Mouse (Mus musculus): Measurements from ENCODE around the gene Dennd4b. TPM values are rescaled to one million over a fixed set of nuclear protein-coding genes. Genes with fewer than 3 reads are reported as not detected.
A peak's percentile ranks its signal among the peaks of the same experiment; 100 is the strongest.
"Not testable (repeated sequence)": the region's sequence is repeated elsewhere in the genome, so short reads cannot be mapped to it uniquely, and the experiment has no call there.

Dennd4b gene
- total RNA-seq, 2 experiments from 2014 or later = 33.4 to 37.2 TPM

- not testable (repeated sequence) for DNase-seq (ENCODE audit: low spot score in 2 of 2)
These were observed 12.3 kb upstream of the Dennd4b start for GRCm38 (mm10) chr3:90252659-90253058.

- DNase-seq (ENCODE audit: low spot score in 2 of 2) = not testable (repeated sequence)
These were observed 11.8 kb upstream of the Dennd4b start for GRCm38 (mm10) chr3:90253174-90253573.

- peak; percentile 96 to 98 for DNase-seq (ENCODE audit: low spot score in 2 of 2)
These were observed 11.1 kb upstream of the Dennd4b start, which contains the start of gene Crtc2 for GRCm38 (mm10) chr3:90253653-90254418. TSS of gene Crtc2 (plus strand) at chr3:90254163.

GRCm38 (mm10) chr3:90254419-90255193 is 10.4 kb upstream of the Dennd4b start:
- DNase-seq (ENCODE audit: low spot score in 2 of 2) = no peak

GRCm38 (mm10) chr3:90255194-90255565 is 9.8 kb upstream of the Dennd4b start:
- no peak for DNase-seq (ENCODE audit: low spot score in 2 of 2)

- no peak for DNase-seq (ENCODE audit: low spot score in 2 of 2)
These were observed 9.1 kb upstream of the Dennd4b start for GRCm38 (mm10) chr3:90255784-90256353.

GRCm38 (mm10) chr3:90256731-90257530 is 8.1 kb upstream of the Dennd4b start:
- no peak for DNase-seq (ENCODE audit: low spot score in 2 of 2)

- DNase-seq (ENCODE audit: low spot score in 2 of 2) = no peak
These were observed 6.5 kb upstream of the Dennd4b start for GRCm38 (mm10) chr3:90258521-90258920.

- no peak for DNase-seq (ENCODE audit: low spot score in 2 of 2)
These were observed 1.7 kb upstream of the Dennd4b start for GRCm38 (mm10) chr3:90263121-90263771.

- DNase-seq (ENCODE audit: low spot score in 2 of 2) = no peak
These were observed 325 bp upstream of the Dennd4b start for GRCm38 (mm10) chr3:90264687-90265033.

GRCm38 (mm10) chr3:90265932-90266741 is 1.2 kb downstream of the Dennd4b start:
- no peak for DNase-seq (ENCODE audit: low spot score in 2 of 2)

- no peak for DNase-seq (ENCODE audit: low spot score in 2 of 2)
These were observed 2.2 kb downstream of the Dennd4b start for GRCm38 (mm10) chr3:90266901-90267775.

- no peak for DNase-seq (ENCODE audit: low spot score in 2 of 2)
These were observed 3.2 kb downstream of the Dennd4b start for GRCm38 (mm10) chr3:90268190-90268589.

- no peak for DNase-seq (ENCODE audit: low spot score in 2 of 2)
These were observed 4.0 kb downstream of the Dennd4b start for GRCm38 (mm10) chr3:90268971-90269370.

- DNase-seq (ENCODE audit: low spot score in 2 of 2) = no peak
These were observed 5.8 kb downstream of the Dennd4b start for GRCm38 (mm10) chr3:90270784-90271183.

GRCm38 (mm10) chr3:90272170-90272569 is 7.2 kb downstream of the Dennd4b start:
- DNase-seq (ENCODE audit: low spot score in 2 of 2) = no peak

- no peak for DNase-seq (ENCODE audit: low spot score in 2 of 2)
These were observed 8.9 kb downstream of the Dennd4b start for GRCm38 (mm10) chr3:90273855-90274254.

- no peak for DNase-seq (ENCODE audit: low spot score in 2 of 2)
These were observed 10.3 kb downstream of the Dennd4b start for GRCm38 (mm10) chr3:90275286-90275685.

GRCm38 (mm10) chr3:90276858-90277257 is 11.9 kb downstream of the Dennd4b start:
- DNase-seq (ENCODE audit: low spot score in 2 of 2) = no peak

All from left cerebral cortex, adult 18-20 months (tissue).